Mouse (Mus musculus): Measurements from ENCODE around the gene Astn2.

DNA sequence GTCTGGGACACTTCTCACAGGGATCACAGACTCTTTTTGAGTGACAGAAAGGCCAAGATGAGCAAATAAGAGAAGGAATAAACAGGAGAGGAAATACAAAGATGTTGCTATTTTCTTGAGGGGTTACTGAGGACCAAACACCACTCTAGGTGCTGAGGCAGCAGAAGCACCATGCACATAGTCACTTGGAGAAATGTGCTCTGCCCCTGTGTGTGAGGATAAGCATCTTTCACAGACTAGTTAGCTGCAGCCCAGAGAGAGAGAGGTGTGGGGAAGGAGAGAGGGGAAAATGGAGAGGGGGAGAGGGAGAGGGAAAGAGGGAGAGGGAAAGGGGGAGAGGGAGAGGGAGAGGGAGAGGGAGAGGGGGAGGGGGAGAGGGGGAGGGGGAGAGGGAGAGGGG is 659.6 kb downstream of the Astn2 start:
- TF ChIP-seq CTCF (conservative IDR thresholded peaks at IDR 0.05; ENCODE audit: low read length), result no peak
- no peak for TF ChIP-seq POU5F1 (IDR thresholded peaks at IDR 0.05; ENCODE audit: borderline replicate concordance, low read length)

Measured in E14TG2a.4 (cell line).